Comparison of ENCODE assay signal across 10 mouse cellular contexts in genomic region chr12:84008729-84009128, GRCm38 (mm10). TPM values are rescaled to one million over a fixed set of nuclear protein-coding genes. Genes with fewer than 3 reads are reported as not detected.
A peak's percentile ranks its signal among the peaks of the same experiment; 100 is the strongest.
DNase-seq lines count a peak whose midpoint lies in the region; ATAC-seq and TF ChIP-seq lines count a peak whose summit lies in the region.
"Had no signal": no experiment of that assay in that cellular context is flagged by ENCODE, and none has a peak within 500 bp of the region (broad histone marks: within the 10 kb centered on the region; RNA-seq: fewer than 3 reads in every experiment).

No protein-coding gene starts in this region.

- WGBS in kidney, embryonic 16.5 days, result 66% methylated on average over 8 of the region's 8 CpGs
- 47% methylated on average over 8 of the region's 8 CpGs for WGBS in intestine, embryonic 16.5 days
- 42% methylated on average over 8 of the region's 8 CpGs for WGBS in midbrain, embryonic 16.5 days

- H3K4me1 ChIP-seq in kidney, embryonic 16.5 days (ENCODE audit: insufficient read depth, low read length), result peaks cover 28% of the 10 kb centered on the region
- no peaks in the 10 kb centered on the region for H3K4me1 ChIP-seq in embryonic fibroblast, embryonic 13.5 days (ENCODE audit: control insufficient read depth, insufficient read depth, low read length)
- peaks cover 15% of the 10 kb centered on the region for H3K4me1 ChIP-seq in intestine, embryonic 16.5 days (ENCODE audit: control insufficient read depth, insufficient read depth, low read length)
- peaks cover 22% of the 10 kb centered on the region for H3K4me1 ChIP-seq in midbrain, embryonic 16.5 days (ENCODE audit: control insufficient read depth, insufficient read depth, low read length)

- H3K36me3 ChIP-seq in kidney, embryonic 16.5 days (ENCODE audit: insufficient read depth, low read length), result no peaks in the 10 kb centered on the region
- H3K36me3 ChIP-seq in intestine, embryonic 16.5 days (ENCODE audit: control insufficient read depth, insufficient read depth, low read length), result no peaks in the 10 kb centered on the region
- no peaks in the 10 kb centered on the region for H3K36me3 ChIP-seq in midbrain, embryonic 16.5 days (ENCODE audit: control insufficient read depth, insufficient read depth, low read length)

- H3K4me2 ChIP-seq in kidney, embryonic 16.5 days (replicated peaks; ENCODE audit: low read depth, low read length), result peak overlapping the region; percentile 56
- peak overlapping the region; percentile 57 for H3K4me2 ChIP-seq in intestine, embryonic 16.5 days (ENCODE audit: low read depth, low read length)
- peak overlapping the region; percentile 55 for H3K4me2 ChIP-seq in midbrain, embryonic 16.5 days (ENCODE audit: low read length)

- TF ChIP-seq POLR2A in embryonic fibroblast, embryonic 13.5 days (IDR thresholded peaks at IDR 0.05; ENCODE audit: low read depth, low read length), result no peak

- no peak for DNase-seq in kidney, adult 18-20 months
- DNase-seq in T-cell, adult 2 months (ENCODE audit: low spot score), result no peak
- no peak for DNase-seq in adrenal gland, postnatal 14 days
- no peak for DNase-seq in right cerebral cortex, postnatal 36 days (ENCODE audit: low spot score in 2 of 2)

- TF ChIP-seq CTCF in embryonic fibroblast, embryonic 13.5 days (IDR thresholded peaks at IDR 0.05; ENCODE audit: borderline replicate concordance, insufficient read depth, low read length), result no peak

- H3K4me3 ChIP-seq in kidney, embryonic 16.5 days (ENCODE audit: low read length), result peak overlapping the region; percentile 52
- peak overlapping the region; percentile 26; the same call in 1 of the 2 replicates for H3K4me3 ChIP-seq in embryonic fibroblast, embryonic 13.5 days (ENCODE audit: insufficient read depth, low read length)
- H3K4me3 ChIP-seq in intestine, embryonic 16.5 days (ENCODE audit: low read length), result peak overlapping the region; percentile 53
- H3K4me3 ChIP-seq in midbrain, embryonic 16.5 days (ENCODE audit: low read depth, low read length), result peak overlapping the region; percentile 45

- H3K9ac ChIP-seq in kidney, embryonic 16.5 days (replicated peaks; ENCODE audit: low read length), result peak overlapping the region; percentile 68
- peak overlapping the region; percentile 70 for H3K9ac ChIP-seq in intestine, embryonic 16.5 days (ENCODE audit: low read depth, low read length)
- H3K9ac ChIP-seq in midbrain, embryonic 16.5 days (ENCODE audit: low read depth, low read length), result no peak overlapping the region

- H3K27ac ChIP-seq in kidney, embryonic 16.5 days (ENCODE audit: low read length), result peak overlapping the region; percentile 68
- no peak overlapping the region for H3K27ac ChIP-seq in embryonic fibroblast, embryonic 13.5 days (ENCODE audit: insufficient read depth, low read length)
- peak overlapping the region; percentile 90 for H3K27ac ChIP-seq in intestine, embryonic 16.5 days (ENCODE audit: low read length)
- peak overlapping the region; percentile 14; the same call in 1 of the 2 replicates for H3K27ac ChIP-seq in midbrain, embryonic 16.5 days (ENCODE audit: low read length)

- ATAC-seq in kidney, embryonic 16.5 days (ENCODE audit: low FRiP score, low TSS enrichment), result no peak
- peak; percentile 10 for ATAC-seq in intestine, embryonic 16.5 days
- ATAC-seq in midbrain, embryonic 16.5 days, result peak; percentile 14; the same call in 1 of the 2 replicates

- H3K27me3 ChIP-seq in kidney, embryonic 16.5 days (ENCODE audit: insufficient read depth, low read length), result no peaks in the 10 kb centered on the region
- H3K27me3 ChIP-seq in intestine, embryonic 16.5 days (replicated peaks; ENCODE audit: control insufficient read depth, insufficient read depth, low read length), result no peaks in the 10 kb centered on the region
- H3K27me3 ChIP-seq in midbrain, embryonic 16.5 days (ENCODE audit: control insufficient read depth, insufficient read depth, low read depth, low read length), result no peaks in the 10 kb centered on the region

- no peaks in the 10 kb centered on the region for H3K9me3 ChIP-seq in kidney, embryonic 16.5 days (ENCODE audit: low read length)
- no peaks in the 10 kb centered on the region for H3K9me3 ChIP-seq in intestine, embryonic 16.5 days (ENCODE audit: control insufficient read depth, low read length)
- H3K9me3 ChIP-seq in midbrain, embryonic 16.5 days (replicated peaks; ENCODE audit: control insufficient read depth, low read length, poor library complexity, severe bottlenecking), result no peaks in the 10 kb centered on the region

RNA-seq across cellular contexts. Expression of gene Acot1, which starts 0.6 kb away (rescaled TPM):
- 69.0 and 69.8 TPM in 2 replicates for polyA plus RNA-seq in kidney, embryonic 16.5 days (2015; fragmentation: Nextera tagmentation; extraction: Ambion mirVana)
- 7.0 and 12.4 TPM in 2 replicates for polyA plus RNA-seq in embryonic fibroblast, embryonic 13.5 days (2011; ENCODE audit: insufficient read length, low read depth, missing spikeins)
- polyA plus RNA-seq in intestine, embryonic 16.5 days (2015; fragmentation: Nextera tagmentation; extraction: Ambion mirVana), result 159 and 188 TPM in 2 replicates
- 74.1 and 89.4 TPM in 2 replicates for polyA plus RNA-seq in midbrain, embryonic 16.5 days (2015; fragmentation: Nextera tagmentation; extraction: Ambion mirVana)
- total RNA-seq in adrenal gland, postnatal 14 days (2021), result 8.0 and 20.7 TPM in 2 replicates

RNA-seq across cellular contexts. Expression of gene Acot2, which starts 21.1 kb away (rescaled TPM):
- polyA plus RNA-seq in kidney, embryonic 16.5 days (2015; fragmentation: Nextera tagmentation; extraction: Ambion mirVana), result 40.9 and 45.5 TPM in 2 replicates
- 19.7 and 28.9 TPM in 2 replicates for polyA plus RNA-seq in embryonic fibroblast, embryonic 13.5 days (2011; ENCODE audit: insufficient read length, low read depth, missing spikeins)
- 35.3 and 39.5 TPM in 2 replicates for polyA plus RNA-seq in intestine, embryonic 16.5 days (2015; fragmentation: Nextera tagmentation; extraction: Ambion mirVana)
- polyA plus RNA-seq in midbrain, embryonic 16.5 days (2015; fragmentation: Nextera tagmentation; extraction: Ambion mirVana), result 11.4 and 15.3 TPM in 2 replicates
- total RNA-seq in adrenal gland, postnatal 14 days (2021), result 31.7 and 39.1 TPM in 2 replicates

RNA-seq across cellular contexts. Expression of gene Heatr4, which starts 24.1 kb away (rescaled TPM):
- not detected in 2 replicates for polyA plus RNA-seq in kidney, embryonic 16.5 days (2015; fragmentation: Nextera tagmentation; extraction: Ambion mirVana)
- not detected in 2 replicates for polyA plus RNA-seq in embryonic fibroblast, embryonic 13.5 days (2011; ENCODE audit: insufficient read length, low read depth, missing spikeins)
- polyA plus RNA-seq in intestine, embryonic 16.5 days (2015; fragmentation: Nextera tagmentation; extraction: Ambion mirVana), result not detected in 2 replicates
- polyA plus RNA-seq in midbrain, embryonic 16.5 days (2015; fragmentation: Nextera tagmentation; extraction: Ambion mirVana), result 0.06 TPM in 1 of 2 replicates, not detected in the other
- not detected in 2 replicates for total RNA-seq in adrenal gland, postnatal 14 days (2021)
- total RNA-seq: ES-E14 had no signal
- polyA plus RNA-seq: urinary bladder, adult 2 months had no signal

RNA-seq across cellular contexts. Expression of gene Acot4, which starts 29.4 kb away (rescaled TPM):
- polyA plus RNA-seq in kidney, embryonic 16.5 days (2015; fragmentation: Nextera tagmentation; extraction: Ambion mirVana), result 8.0 and 11.5 TPM in 2 replicates
- polyA plus RNA-seq in embryonic fibroblast, embryonic 13.5 days (2011; ENCODE audit: insufficient read length, low read depth, missing spikeins), result 0.23 and 0.37 TPM in 2 replicates
- polyA plus RNA-seq in intestine, embryonic 16.5 days (2015; fragmentation: Nextera tagmentation; extraction: Ambion mirVana), result 12.9 and 20.6 TPM in 2 replicates
- 0.59 and 0.67 TPM in 2 replicates for polyA plus RNA-seq in midbrain, embryonic 16.5 days (2015; fragmentation: Nextera tagmentation; extraction: Ambion mirVana)
- 3.0 and 3.3 TPM in 2 replicates for total RNA-seq in adrenal gland, postnatal 14 days (2021)

RNA-seq across cellular contexts. Expression of gene Gm49366, which starts 30.0 kb away (rescaled TPM):
- not detected in 2 replicates for polyA plus RNA-seq in kidney, embryonic 16.5 days (2015; fragmentation: Nextera tagmentation; extraction: Ambion mirVana)
- not detected in 2 replicates for polyA plus RNA-seq in embryonic fibroblast, embryonic 13.5 days (2011; ENCODE audit: insufficient read length, low read depth, missing spikeins)
- not detected in 2 replicates for polyA plus RNA-seq in intestine, embryonic 16.5 days (2015; fragmentation: Nextera tagmentation; extraction: Ambion mirVana)
- polyA plus RNA-seq in midbrain, embryonic 16.5 days (2015; fragmentation: Nextera tagmentation; extraction: Ambion mirVana), result not detected in 2 replicates
- not detected in 2 replicates for total RNA-seq in adrenal gland, postnatal 14 days (2021)
- total RNA-seq: ES-E14 had no signal
- polyA plus RNA-seq: urinary bladder, adult 2 months had no signal
